Mouse (Mus musculus) thymus, postnatal 10 days (tissue): ENCODE data around the gene Cnnm2.

Experiments
- DNase-seq, 2 experiments: peaks; one replicate each; pipeline ENCODE4 v3.0.0; 2021; ENCODE audit warnings: low spot score in 2 of 2

Gene Cnnm2

GRCm38 (mm10) chr19:46846459-46846858 is 85.1 kb downstream of the Cnnm2 start:
- DNase-seq, result no peak

DNA sequence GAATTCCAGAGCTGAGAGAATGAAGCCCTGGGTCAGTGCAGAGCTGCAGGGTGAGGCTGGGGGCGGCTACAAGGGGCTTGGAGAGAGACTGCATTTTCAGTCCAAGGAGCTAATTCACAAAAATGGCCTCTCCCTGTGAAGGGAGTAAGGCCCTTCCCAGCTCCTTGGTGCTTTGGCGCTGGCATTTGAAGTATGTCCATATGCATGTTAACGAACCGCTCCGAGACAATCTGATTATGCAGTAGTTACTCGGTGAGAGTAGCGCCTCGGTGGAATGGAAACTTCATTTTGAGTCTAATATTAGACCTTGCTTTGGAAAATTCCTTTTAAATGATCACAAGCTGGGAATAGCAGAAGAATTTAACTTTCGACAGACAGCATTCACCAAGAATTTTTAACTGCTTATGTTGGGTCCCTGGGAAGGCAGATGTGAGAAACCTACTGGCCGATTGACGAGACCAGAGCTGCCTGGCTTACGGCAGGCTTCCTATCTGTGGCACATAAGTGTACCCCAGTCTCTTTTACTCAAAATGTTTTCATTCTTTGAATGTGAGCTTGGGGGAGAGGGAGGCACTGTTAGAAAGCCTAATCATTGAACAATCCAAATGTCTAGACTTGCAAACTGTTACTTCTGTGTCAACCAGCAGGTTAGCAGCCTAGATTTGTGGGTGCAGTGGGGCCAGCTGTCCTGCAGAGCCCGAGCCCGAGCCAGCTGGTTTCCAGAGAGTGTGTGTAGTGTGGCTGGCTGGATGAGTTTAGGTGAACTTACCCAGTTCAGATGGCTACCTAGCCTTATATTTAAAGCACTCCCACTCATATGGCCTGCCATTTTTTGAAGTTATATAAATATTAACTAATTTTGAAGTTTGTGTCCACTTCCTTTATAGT is 87.2 kb downstream of the Cnnm2 start:
- no peak for DNase-seq

GRCm38 (mm10) chr19:46849443-46849997 is 88.1 kb downstream of the Cnnm2 start:
- no peak for DNase-seq

DNA sequence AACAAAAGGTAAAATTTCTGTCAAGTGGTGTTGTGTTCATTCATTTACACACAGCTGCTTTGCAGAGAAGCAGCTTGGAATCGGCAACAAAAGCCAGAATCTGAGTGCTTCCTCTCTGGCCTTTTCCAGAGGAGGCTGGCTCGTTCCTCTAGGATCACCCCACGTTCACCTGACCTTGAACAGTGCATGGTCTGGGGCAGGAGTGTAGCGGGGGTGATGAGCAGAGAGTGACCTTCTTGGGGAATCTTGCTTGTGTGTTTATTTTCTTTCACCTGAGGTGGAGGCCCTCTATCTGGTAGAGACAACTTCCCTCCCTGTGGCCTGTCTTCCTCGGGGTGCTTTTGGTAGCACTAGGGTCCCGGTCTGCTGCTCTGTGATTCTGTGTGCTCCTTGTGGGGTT is 94.8 kb downstream of the Cnnm2 start:
- no peak for DNase-seq

- DNase-seq, result no peak
Observed at GRCm38 (mm10) chr19:46856780-46857179, 95.4 kb downstream of the Cnnm2 start.

- DNase-seq, result peak in 1 of 2 experiments; percentile 21
Observed at GRCm38 (mm10) chr19:46857277-46857989, 96.0 kb downstream of the Cnnm2 start.

GRCm38 (mm10) chr19:46858200-46858599 is 96.8 kb downstream of the Cnnm2 start:
- DNase-seq, result no peak

GRCm38 (mm10) chr19:46862556-46862955 is 101.2 kb downstream of the Cnnm2 start:
- no peak for DNase-seq

DNA sequence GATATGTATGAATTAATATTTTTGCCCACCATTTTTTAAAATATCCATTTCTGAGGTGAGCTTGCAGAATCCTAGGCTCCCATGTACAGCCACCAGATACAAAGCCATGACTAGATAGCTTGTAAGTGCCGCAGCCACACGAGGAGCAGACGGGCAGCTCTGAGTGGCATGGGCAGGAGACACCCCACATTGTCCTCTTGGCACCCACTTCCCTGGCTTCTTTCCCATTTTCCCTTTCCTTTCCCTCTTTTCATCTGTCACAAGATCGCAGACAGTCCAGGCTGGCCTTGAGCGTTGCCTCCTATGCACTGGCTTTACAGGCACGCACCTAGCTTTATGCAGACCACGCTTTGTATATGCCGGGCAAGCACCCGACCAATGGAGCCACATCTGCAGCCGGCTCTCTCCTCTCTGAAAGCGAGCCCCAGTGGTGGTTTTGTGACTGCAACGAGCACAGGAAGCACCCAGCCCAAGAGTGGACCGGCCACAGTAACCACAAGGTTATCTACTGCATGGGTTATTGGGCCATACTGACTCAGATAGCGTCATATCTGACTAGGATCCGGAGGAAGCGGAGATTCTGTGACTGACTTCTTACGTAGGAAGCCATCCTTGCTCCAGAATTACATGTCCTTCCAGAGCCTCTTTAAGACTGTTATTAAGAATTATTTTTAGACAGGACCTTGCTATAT is 102.0 kb downstream of the Cnnm2 start:
- DNase-seq, result no peak

DNA sequence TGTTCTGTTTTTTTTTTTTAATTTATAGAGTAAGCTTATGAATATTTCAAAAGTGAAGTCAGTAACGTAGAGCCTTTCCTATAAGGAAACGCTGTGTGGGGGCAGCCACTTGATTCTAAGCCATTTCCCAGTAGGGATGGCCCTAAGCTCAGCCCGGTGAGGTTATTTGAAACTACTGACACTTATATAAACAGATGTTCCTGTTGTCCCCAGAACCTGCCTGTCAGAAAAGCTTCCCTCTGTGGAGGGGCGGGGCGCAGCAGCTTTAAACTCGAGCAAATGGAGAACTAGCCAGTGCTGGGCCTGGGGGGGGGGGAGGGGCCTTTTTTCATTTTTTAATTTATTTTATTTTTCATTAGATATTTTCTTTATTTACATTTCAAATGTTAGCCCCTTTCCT is 102.7 kb downstream of the Cnnm2 start:
- no peak for DNase-seq

- no peak for DNase-seq
Observed at GRCm38 (mm10) chr19:46864731-46865331, 103.4 kb downstream of the Cnnm2 start.

GRCm38 (mm10) chr19:46865381-46865780 is 104.0 kb downstream of the Cnnm2 start:
- no peak for DNase-seq

- peak; percentile 30 to 37 for DNase-seq
Observed at GRCm38 (mm10) chr19:46869049-46869448, 107.7 kb downstream of the Cnnm2 start.

DNA sequence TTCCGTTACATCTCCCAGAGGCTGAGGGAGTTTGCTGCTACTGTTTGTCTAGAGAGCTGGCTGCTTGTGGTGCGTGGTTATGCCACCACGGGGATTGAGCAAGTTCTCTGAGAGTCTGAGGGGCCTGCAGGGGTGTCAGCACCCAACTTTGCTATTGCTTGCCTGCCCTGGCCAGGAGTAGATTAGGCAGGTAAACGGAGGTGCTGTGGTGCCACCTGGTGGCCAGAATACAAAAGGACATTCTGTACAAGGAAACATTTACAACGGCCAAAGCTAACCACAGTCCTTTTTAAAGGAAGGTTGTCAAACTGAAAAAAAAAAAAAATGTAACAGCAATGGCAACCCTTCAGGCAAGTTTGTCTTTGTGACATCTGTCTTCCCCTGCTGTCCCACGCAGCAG is 108.1 kb downstream of the Cnnm2 start:
- peak; percentile 63 to 75 for DNase-seq

GRCm38 (mm10) chr19:46871096-46871495 is 109.7 kb downstream of the Cnnm2 start:
- no peak for DNase-seq

- no peak for DNase-seq
Observed at GRCm38 (mm10) chr19:46871651-46872050, 110.3 kb downstream of the Cnnm2 start.

DNA sequence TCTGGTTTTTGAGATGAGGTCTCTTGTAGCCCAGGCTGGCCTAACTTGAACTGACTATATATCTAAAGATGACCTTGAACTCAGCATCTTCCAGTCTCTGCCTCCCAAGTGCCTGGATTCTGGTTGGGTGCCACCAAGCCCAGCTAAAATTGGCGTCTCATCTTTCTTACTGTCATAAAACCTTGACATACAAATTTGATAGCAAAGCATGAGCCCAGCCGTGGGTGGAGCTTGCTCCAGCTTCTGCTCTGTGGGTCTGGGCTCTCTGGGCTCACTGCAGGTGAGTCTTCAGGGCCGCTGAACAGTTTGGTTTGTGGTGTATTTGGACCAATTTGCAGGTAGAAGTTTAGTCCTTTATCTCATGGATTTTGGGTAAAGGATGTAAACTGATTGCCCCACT is 112.5 kb downstream of the Cnnm2 start:
- DNase-seq, result no peak

DNA sequence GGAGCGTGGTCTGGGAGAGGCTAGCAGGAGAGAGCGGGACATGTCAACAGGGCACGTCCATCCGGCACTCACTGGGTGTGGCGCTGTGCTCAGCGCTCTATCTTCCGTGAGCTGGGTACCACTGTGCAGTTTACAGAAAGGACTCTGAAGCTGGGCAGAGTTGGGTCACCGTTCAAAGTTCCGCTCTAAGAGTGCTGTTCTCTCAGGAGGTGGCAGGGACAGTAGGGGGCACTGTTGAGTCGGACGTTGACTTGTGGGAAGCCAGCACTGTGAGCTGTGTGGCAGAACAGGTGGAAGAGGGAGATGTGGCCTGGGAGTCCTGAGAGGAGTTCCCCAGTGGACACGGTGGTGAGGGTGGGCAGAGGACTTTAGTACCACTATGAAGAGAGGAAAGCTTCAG is 114.4 kb downstream of the Cnnm2 start:
- peak; percentile 72 to 94 for DNase-seq

DNA sequence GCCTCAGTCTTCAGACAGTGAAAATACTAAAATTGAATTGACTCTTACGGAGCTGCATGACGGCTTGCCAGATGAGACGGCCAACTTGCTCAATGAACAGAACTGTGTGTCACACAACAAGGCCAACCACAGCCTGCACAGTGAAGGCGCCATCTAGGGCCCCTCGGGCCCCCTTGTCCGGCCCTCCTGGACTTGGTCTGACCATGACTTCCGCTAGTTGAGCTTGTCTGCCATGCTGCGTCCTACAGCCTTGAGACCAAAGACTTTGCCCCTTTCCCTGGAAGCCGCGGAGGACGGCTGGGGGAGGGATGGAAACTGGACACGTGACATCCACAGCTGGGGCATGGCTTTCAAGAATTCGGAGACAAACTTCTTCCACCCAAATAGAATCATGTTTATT is 116.5 kb downstream of the Cnnm2 start:
- DNase-seq, result no peak

DNA sequence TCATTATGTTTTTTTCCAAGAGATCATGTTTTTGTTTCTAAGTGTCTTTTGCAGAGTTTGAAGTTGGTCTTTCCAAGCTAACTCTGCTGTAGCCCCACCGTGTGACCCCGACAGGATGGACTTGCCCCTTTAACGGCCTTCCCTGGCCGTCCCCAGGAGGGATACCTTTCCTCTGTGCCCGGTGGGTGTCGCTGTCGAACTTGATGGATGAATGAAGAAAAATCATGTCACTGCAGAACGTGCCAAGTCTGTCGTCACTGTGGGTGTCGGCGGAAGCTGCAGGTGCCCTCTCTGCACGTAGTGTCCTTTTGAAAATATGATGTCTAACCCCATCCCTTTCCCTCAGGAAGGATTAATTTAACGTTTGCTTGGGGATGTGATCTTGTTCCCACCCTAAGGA is 117.0 kb downstream of the Cnnm2 start:
- peak; percentile 64 for DNase-seq

- DNase-seq, result no peak
Observed at GRCm38 (mm10) chr19:46879876-46880275, 118.5 kb downstream of the Cnnm2 start.

DNA sequence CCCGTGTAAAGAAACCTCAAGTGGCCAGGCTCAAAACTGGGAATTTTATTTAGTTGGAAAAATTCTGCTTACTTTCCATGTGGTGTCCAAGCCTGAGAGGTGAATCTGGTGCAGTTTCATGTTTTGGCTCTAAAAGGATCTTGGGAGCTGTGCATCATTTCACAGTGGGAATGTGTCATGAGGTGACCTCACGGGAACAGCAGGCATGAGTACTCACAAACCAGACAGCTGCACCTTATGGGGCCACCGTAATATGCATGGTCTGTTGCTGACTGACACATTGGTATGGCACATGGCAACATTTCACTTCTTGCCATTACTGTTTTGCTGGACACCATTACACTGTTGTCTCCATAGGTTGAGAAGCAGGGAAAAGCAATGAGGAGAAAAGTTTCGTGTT is 124.0 kb downstream of the Cnnm2 start:
- DNase-seq, result no peak
